Mouse (Mus musculus): ENCODE results near the gene Ttc39b.

DNA sequence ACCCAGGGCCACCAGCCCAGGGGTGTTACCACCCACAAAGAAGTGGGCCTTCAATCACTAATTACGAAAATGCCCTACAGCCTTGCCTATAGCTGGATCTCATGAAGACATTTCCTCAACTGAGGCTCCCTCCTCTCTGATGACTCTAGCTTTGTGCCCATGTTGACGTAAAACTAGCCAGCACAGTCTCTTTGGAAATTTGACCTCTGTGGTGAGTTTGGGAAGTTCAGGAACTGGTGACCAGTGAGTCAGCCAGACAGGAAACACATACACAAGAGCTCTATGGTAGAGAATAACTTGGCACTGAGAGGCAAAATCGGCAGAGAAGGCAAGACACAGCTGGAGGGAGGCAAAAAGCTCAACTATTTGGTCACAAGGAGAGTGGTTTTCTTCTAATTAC lies 15.1 kb downstream of the Ttc39b start:
- TF ChIP-seq CTCF (conservative IDR thresholded peaks at IDR 0.05; ENCODE audit: insufficient read depth, insufficient read length, low read depth, low read length) (no peak), POLR2A (IDR thresholded peaks at IDR 0.05; ENCODE audit: low read depth, low read length) (no peak)
